Mouse (Mus musculus) erythroblast, embryonic 14.5 days (primary cell): ENCODE results near the gene Ssna1. TPM values are rescaled to one million over a fixed set of nuclear protein-coding genes. Genes with fewer than 3 reads are reported as not detected.
A peak's percentile ranks its signal among the peaks of the same experiment; 100 is the strongest.

Experiments
- H3K27me3 ChIP-seq: 2 replicates; pipeline ENCODE4 v1.6.1; 2012; ENCODE audit warnings: inconsistent platforms; ENCODE audit not compliant: control insufficient read depth
- H3K36me3 ChIP-seq: 2 replicates; pipeline ENCODE4 v1.6.1; 2012; ENCODE audit warnings: mild to moderate bottlenecking, inconsistent platforms; ENCODE audit not compliant: control insufficient read depth
- H3K4me1 ChIP-seq: 2 replicates; pipeline ENCODE4 v1.6.1; 2012; ENCODE audit warnings: inconsistent platforms; ENCODE audit not compliant: control insufficient read depth
- H3K4me3 ChIP-seq: replicated peaks from 2 replicates; pipeline ENCODE3; 2012; ENCODE audit warnings: moderate library complexity, mild to moderate bottlenecking, inconsistent platforms
- H3K9me3 ChIP-seq: 2 replicates; pipeline ENCODE4 v1.6.1; 2012; ENCODE audit warnings: low read length, inconsistent platforms, mixed read lengths; ENCODE audit not compliant: control insufficient read depth
- GATA1 ChIP-seq: IDR thresholded peaks from 2 replicates; pipeline ENCODE4 v1.6.1; 2012; ENCODE audit warnings: low read length, inconsistent platforms, mixed read lengths
- TAL1 ChIP-seq: IDR thresholded peaks from 3 replicates; pipeline ENCODE4 v1.6.1; 2012; ENCODE audit warnings: low read length, inconsistent platforms, mixed read lengths
- polyA plus RNA-seq: library from polyadenylated mRNA; stranded (reverse); fragments of >175 nt; gene quantifications from 2 replicates; pipeline ENCODE4 v1.2.3, GENCODE M21; 2012

Ssna1 gene
- polyA plus RNA-seq, 1 experiment, result 22.8 TPM

DNA sequence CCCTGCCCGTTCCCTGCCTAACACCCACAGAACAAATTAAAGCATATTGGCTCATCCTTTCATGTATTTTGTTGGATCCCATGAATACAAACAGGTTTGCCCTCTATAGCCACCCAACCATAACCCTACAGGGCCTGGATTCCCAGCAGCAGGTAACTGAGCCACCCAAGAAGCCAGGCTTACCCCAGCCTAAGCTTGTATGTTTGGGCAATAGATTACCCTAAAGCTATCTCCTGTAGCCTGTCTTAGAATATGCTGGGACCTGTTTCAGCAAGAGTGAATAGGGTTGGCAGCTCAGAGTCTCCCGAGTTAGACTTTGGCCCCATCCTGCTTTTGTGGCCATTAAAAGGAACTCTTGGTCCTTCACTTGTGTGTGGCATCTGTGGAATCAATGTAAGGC lies 13.3 kb upstream of the Ssna1 start:
- TF ChIP-seq GATA1, result no peak
- no peak for TF ChIP-seq TAL1
- peaks cover 2% of the 10 kb centered on the region; the same call in 1 of the 2 replicates for H3K9me3 ChIP-seq
- H3K27me3 ChIP-seq, result peaks cover 27% of the 10 kb centered on the region
- peaks cover 19% of the 10 kb centered on the region for H3K4me1 ChIP-seq
- H3K4me3 ChIP-seq, result no peak overlapping the region
- peaks cover 55% of the 10 kb centered on the region for H3K36me3 ChIP-seq

GRCm38 (mm10) chr2:25278928-25279882 lies 7.0 kb upstream of the Ssna1 start:
- Histone ChIP-seq H3K4me1 (peaks cover 3% of the 10 kb centered on the region), H3K9me3 (no peaks in the 10 kb centered on the region), H3K4me3 (no peak overlapping the region), H3K36me3 (peaks cover 96% of the 10 kb centered on the region), H3K27me3 (no peaks in the 10 kb centered on the region)
- TF ChIP-seq GATA1 (no peak), TAL1 (no peak)

GRCm38 (mm10) chr2:25273010-25273409 lies 772 bp upstream of the Ssna1 start:
- no peak for TF ChIP-seq TAL1
- TF ChIP-seq GATA1, result no peak
- peaks cover 53% of the 10 kb centered on the region for H3K4me1 ChIP-seq
- peak overlapping the region; percentile 84 for H3K4me3 ChIP-seq
- peaks cover 86% of the 10 kb centered on the region for H3K36me3 ChIP-seq
- H3K9me3 ChIP-seq, result no peaks in the 10 kb centered on the region
- H3K27me3 ChIP-seq, result no peaks in the 10 kb centered on the region

DNA sequence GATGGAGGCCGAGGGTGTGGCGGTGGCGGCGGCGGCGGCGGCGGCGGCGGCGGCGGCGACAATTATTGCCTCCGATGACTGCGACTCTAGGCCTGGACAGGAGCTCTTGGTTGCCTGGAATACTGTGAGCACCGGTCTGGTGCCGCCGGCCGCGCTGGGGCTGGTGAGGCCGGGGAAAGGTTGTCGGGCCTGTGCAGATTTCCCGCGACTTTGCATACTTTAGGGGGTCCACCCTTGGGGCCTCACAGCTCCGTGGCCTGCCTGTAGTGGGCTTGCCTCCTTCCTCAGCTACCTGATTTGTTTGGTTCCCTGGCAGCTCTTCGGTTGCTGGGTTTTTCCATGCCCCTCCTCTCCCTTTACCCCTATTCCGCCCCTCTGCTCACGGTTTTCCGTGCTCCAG lies 277 bp upstream of the Ssna1 start:
- H3K36me3 ChIP-seq, result peaks cover 86% of the 10 kb centered on the region
- no peaks in the 10 kb centered on the region for H3K27me3 ChIP-seq
- peak overlapping the region; percentile 84 for H3K4me3 ChIP-seq
- no peak for TF ChIP-seq TAL1
- TF ChIP-seq GATA1, result no peak
- no peaks in the 10 kb centered on the region for H3K9me3 ChIP-seq
- H3K4me1 ChIP-seq, result peaks cover 58% of the 10 kb centered on the region

DNA sequence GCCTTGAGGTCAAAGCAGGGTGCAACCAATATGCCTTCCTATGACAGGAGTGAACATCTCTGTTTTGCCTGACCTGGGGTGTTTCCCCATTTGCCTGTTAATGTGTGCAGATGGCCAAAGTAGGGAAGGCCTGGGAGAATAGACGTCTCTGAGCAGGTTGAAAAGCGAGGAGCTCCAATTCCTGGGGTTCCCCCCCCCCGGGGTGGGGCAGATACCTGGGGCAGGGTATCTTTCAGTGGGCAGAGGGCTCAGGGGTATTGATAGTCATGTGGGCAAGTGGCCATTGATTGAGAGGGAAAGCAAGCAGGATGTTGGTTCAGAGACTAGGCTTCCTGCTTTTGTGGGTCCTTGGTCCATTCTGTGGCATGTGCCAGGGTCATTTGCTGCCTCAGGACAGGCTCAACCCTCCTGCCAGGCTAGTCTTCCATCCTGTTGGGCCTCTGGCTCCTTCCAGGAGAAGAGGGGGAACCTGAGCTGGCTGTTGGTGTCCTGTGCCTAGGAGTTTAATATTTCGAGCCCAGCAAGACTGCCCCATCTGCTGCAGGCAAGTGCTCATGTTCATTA lies 4.4 kb downstream of the Ssna1 start:
- Histone ChIP-seq H3K4me1 (peaks cover 89% of the 10 kb centered on the region), H3K27me3 (no peaks in the 10 kb centered on the region), H3K4me3 (no peak overlapping the region), H3K36me3 (peaks cover 52% of the 10 kb centered on the region), H3K9me3 (no peaks in the 10 kb centered on the region)
- TF ChIP-seq GATA1 (no peak), TAL1 (no peak)

DNA sequence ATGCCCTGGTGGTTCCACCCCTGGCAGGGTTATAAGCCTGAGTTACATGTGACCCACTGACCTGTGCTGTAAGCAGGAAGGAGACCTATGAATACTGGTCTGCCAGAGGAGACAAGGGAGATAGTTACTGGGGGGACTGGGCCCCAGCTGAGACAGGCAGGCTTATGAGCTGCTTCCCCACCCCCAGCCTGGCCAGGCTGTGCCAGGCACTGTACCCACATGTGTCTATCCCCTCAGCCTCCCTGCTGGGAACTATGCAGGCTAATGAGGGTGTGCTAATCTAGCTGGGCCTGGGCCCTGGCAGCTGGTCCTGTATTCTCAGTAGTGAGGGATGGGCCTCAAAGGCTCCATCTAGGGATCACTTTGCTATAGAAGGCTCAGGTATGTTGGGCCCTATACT lies 5.0 kb downstream of the Ssna1 start:
- no peaks in the 10 kb centered on the region for H3K27me3 ChIP-seq
- H3K9me3 ChIP-seq, result no peaks in the 10 kb centered on the region
- TF ChIP-seq GATA1 (no peak), TAL1 (no peak)
- H3K4me1 ChIP-seq, result peaks cover 89% of the 10 kb centered on the region
- H3K4me3 ChIP-seq, result peak overlapping the region; percentile 7
- H3K36me3 ChIP-seq, result peaks cover 52% of the 10 kb centered on the region

DNA sequence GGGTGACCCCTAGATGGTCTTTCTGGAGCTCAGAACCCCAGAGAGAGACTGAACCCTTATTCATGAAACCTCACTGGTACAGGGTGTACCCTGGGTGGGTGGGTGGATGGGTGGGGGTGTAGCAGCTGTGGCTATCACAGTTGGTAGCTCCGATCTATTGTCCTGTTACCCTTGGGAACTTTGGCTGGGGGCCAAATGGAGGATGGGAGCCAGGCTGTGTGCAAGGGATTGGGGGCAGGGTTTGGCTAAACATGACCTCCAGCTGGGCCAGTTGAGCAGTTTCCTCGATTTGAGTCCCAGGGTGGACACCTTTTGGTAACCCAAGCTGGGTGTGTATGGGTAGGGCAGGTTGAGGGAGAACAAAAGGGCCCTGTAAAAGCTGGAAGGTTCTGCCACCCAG lies 5.5 kb downstream of the Ssna1 start:
- Histone ChIP-seq H3K9me3 (no peaks in the 10 kb centered on the region), H3K27me3 (no peaks in the 10 kb centered on the region), H3K36me3 (peaks cover 51% of the 10 kb centered on the region), H3K4me1 (peaks cover 93% of the 10 kb centered on the region), H3K4me3 (peak overlapping the region; percentile 12)
- TF ChIP-seq TAL1, result no peak

GRCm38 (mm10) chr2:25265897-25266656 lies 6.2 kb downstream of the Ssna1 start:
- no peaks in the 10 kb centered on the region for H3K9me3 ChIP-seq
- peaks cover 44% of the 10 kb centered on the region for H3K36me3 ChIP-seq
- TF ChIP-seq TAL1 (no peak), GATA1 (no peak)
- H3K27me3 ChIP-seq, result no peaks in the 10 kb centered on the region
- H3K4me1 ChIP-seq, result peaks cover 92% of the 10 kb centered on the region
- H3K4me3 ChIP-seq, result peak overlapping the region; percentile 12

DNA sequence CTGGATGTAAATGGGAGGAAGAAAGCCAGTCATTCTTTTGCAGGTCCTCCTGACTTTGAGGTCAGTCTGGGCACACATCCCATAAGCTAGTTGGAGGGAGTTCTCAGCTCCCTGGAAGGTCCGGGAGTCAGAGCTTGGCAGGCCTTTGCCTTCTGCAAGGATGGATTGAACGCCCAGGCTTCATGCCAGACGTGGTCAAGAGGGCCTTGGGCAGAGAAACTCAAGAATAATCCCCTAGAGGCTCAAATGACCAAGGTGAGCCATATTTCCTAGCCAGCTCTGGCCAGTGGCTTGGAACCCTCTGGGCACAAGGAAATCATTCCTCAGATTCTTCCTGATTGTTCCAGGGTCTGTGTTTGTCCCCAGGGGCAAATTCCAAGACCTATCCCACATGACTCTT lies 7.4 kb downstream of the Ssna1 start:
- Histone ChIP-seq H3K27me3 (no peaks in the 10 kb centered on the region), H3K36me3 (peaks cover 32% of the 10 kb centered on the region), H3K4me3 (no peak overlapping the region), H3K4me1 (peaks cover 80% of the 10 kb centered on the region), H3K9me3 (no peaks in the 10 kb centered on the region)
- TF ChIP-seq TAL1 (no peak), GATA1 (no peak)
